11 mouse cellular contexts compared by ENCODE assay signal in the genomic region with DNA sequence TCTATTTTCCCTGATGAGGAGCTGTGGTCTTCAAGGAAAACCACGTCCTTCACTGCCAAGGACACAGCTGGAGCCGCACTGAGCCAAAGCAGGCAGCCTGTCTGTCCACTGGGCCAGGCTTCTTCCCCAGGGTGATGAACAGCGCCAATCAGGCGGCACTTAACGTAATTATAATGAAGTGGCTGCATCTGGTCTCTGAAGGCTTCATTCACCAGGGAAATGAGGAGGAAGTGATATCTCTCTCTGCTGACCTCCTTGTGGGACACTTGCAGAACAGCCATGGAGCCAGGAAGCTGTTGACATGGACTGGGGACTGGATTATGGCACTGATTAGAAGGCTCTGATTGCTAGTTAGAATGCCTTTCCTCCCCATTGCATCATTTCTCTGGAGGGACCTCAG.
DNase-seq lines count a peak whose midpoint lies in the region; ATAC-seq and TF ChIP-seq lines count a peak whose summit lies in the region.
"Had no signal": no experiment of that assay in that cellular context is flagged by ENCODE, and none has a peak within 500 bp of the region (broad histone marks: within the 10 kb centered on the region; RNA-seq: fewer than 3 reads in every experiment).

No protein-coding gene starts in this region.

- H3K4me3 ChIP-seq in lung, adult 2 months (replicated peaks; ENCODE audit: extremely low read depth, low read depth, low read length), result no peak overlapping the region
- H3K4me3 ChIP-seq in heart, embryonic 16.5 days (ENCODE audit: low read length), result no peak overlapping the region
- H3K4me3 ChIP-seq: embryonic facial prominence, embryonic 13.5 days had no signal

- no peaks in the 10 kb centered on the region for H3K36me3 ChIP-seq in heart, embryonic 16.5 days (ENCODE audit: control insufficient read depth, insufficient read depth)
- H3K36me3 ChIP-seq: embryonic facial prominence, embryonic 13.5 days had no signal

- no peaks in the 10 kb centered on the region for H3K4me1 ChIP-seq in lung, adult 2 months (ENCODE audit: control insufficient read depth, insufficient read depth, low read length)
- H3K4me1 ChIP-seq in heart, embryonic 16.5 days (ENCODE audit: control insufficient read depth, insufficient read depth, low read length), result peaks cover 7% of the 10 kb centered on the region
- H3K4me1 ChIP-seq: embryonic facial prominence, embryonic 13.5 days had no signal

- no peak overlapping the region for H3K9ac ChIP-seq in heart, embryonic 16.5 days (ENCODE audit: low read length)
- H3K9ac ChIP-seq: embryonic facial prominence, embryonic 13.5 days had no signal

- no peak overlapping the region for H3K4me2 ChIP-seq in heart, embryonic 16.5 days (ENCODE audit: low read depth, low read length)
- H3K4me2 ChIP-seq: embryonic facial prominence, embryonic 13.5 days had no signal

- H3K9me3 ChIP-seq in heart, embryonic 16.5 days (replicated peaks; ENCODE audit: control insufficient read depth, low read length), result no peaks in the 10 kb centered on the region
- H3K9me3 ChIP-seq: embryonic facial prominence, embryonic 13.5 days had no signal

- TF ChIP-seq CTCF in lung, adult 2 months (IDR thresholded peaks at IDR 0.05; ENCODE audit: insufficient read depth, low read length), result no peak

- no peak overlapping the region for H3K27ac ChIP-seq in heart, embryonic 16.5 days (ENCODE audit: low read length)
- H3K27ac ChIP-seq: embryonic facial prominence, embryonic 13.5 days; macrophage had no signal

- WGBS in lung, adult 2 months, result 59% methylated on average over 5 of the region's 5 CpGs
- WGBS in heart, embryonic 16.5 days, result 31% methylated on average over 5 of the region's 5 CpGs

- peak; percentile 69 for ATAC-seq in heart, embryonic 16.5 days (replicated peaks; ENCODE audit: extremely low read depth, insufficient read depth, low FRiP score)
- ATAC-seq: CD4-positive, CD25-positive, alpha-beta regulatory T cell, adult 4 months had no signal

- TF ChIP-seq POLR2A in lung, adult 2 months (IDR thresholded peaks at IDR 0.05; ENCODE audit: borderline replicate concordance, extremely low read depth, low read depth, low read length), result no peak

- DNase-seq in cerebellum, postnatal 14 days, result peak; percentile 43 to 54
- DNase-seq in cerebellum, adult 8-10 months, result no peak
- peak; percentile 6 to 14 for DNase-seq in lung, adult 18-20 months
- DNase-seq in lung, adult 2 months, result no peak
- DNase-seq in retina, embryonic 14.5 days (ENCODE audit: low spot score), result peak; percentile 57
- DNase-seq in ovary, postnatal 36 days (ENCODE audit: low spot score), result no peak
- no peak for DNase-seq in frontal cortex, postnatal 25 days (ENCODE audit: low spot score in 2 of 2)

- H3K27me3 ChIP-seq in heart, embryonic 16.5 days (ENCODE audit: control insufficient read depth, insufficient read depth, low read length), result no peaks in the 10 kb centered on the region
- H3K27me3 ChIP-seq: embryonic facial prominence, embryonic 13.5 days had no signal

Comparison
In these comparisons a context has a peak if more than half of its experiments do, and no peak if none do; other contexts are left out.
1. DNase-seq: peak in cerebellum, postnatal 14 days (2 of 2), lung, adult 18-20 months (2 of 2) and retina, embryonic 14.5 days (single experiment); none in cerebellum, adult 8-10 months (single experiment), lung, adult 2 months (single experiment), ovary, postnatal 36 days (single experiment) and frontal cortex, postnatal 25 days (0 of 2).